Mouse (Mus musculus) cerebellum, adult 2 months (tissue): ENCODE measurements around the gene Astn1.

ENCODE experiments used
- CTCF ChIP-seq: fragments of 200-500 bp; IDR thresholded peaks from 2 replicates; pipeline ENCODE4 v1.5.1; 2011; ENCODE audit warnings: low read depth, mild to moderate bottlenecking, control low read depth, low read length, moderate library complexity, borderline replicate concordance; ENCODE audit not compliant: insufficient read depth
- POLR2A ChIP-seq: fragments of 200-500 bp; IDR thresholded peaks from 2 replicates; pipeline ENCODE4 v1.6.1; 2011; ENCODE audit warnings: low read length, control low read depth, borderline replicate concordance; ENCODE audit not compliant: insufficient read depth

DNA sequence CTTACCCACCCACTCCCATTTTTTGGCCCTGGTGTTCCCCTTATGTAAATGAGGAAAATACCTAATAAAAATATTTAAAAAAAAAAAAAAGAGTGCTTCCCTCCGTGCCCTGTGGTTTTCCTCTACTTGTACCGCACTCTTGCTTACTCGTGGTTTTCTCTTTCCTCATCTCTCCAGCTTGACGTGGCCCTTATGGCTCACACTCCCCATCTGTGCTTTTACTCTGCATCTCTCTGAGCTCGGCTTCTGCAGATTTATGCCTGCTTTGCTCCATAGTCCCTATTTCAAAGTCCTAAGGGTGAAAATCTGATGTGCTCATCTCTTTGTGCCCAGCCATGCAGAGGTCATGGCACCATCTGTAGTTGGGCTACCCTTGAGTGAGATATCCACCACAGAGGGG, 91.5 kb downstream of the Astn1 start:
- TF ChIP-seq POLR2A, result no peak
- no peak for TF ChIP-seq CTCF
